16 mouse cellular contexts compared by ENCODE assay signal in genomic region chr7:44662168-44662567, GRCm38 (mm10). TPM values are rescaled to one million over a fixed set of nuclear protein-coding genes. Genes with fewer than 3 reads are reported as not detected.
A peak's percentile ranks its signal among the peaks of the same experiment; 100 is the strongest.
DNase-seq lines count a peak whose midpoint lies in the region; ATAC-seq lines count a peak whose summit lies in the region.
"Had no signal": no experiment of that assay in that cellular context is flagged by ENCODE, and none has a peak within 500 bp of the region (broad histone marks: within the 10 kb centered on the region; RNA-seq: fewer than 3 reads in every experiment).

No protein-coding gene starts in this region.

- intact Hi-C loops in gastrocnemius, postnatal 36 days (cut with DNase I): no loop called here

- H3K4me3 ChIP-seq in embryonic facial prominence, embryonic 14.5 days (ENCODE audit: low read depth, low read length): no peak overlapping the region
- no peak overlapping the region for H3K4me3 ChIP-seq in limb, embryonic 15.5 days
- no peak overlapping the region for H3K4me3 ChIP-seq in stomach, embryonic 14.5 days (ENCODE audit: low read depth, low read length)
- H3K4me3 ChIP-seq: erythroblast, embryonic 14.5 days; gastrocnemius, adult 2 months; limb, embryonic 13.5 days; megakaryocyte, embryonic 14.5 days had no signal

- H3K9ac ChIP-seq in embryonic facial prominence, embryonic 14.5 days (ENCODE audit: low read depth, low read length): no peak overlapping the region
- H3K9ac ChIP-seq in limb, embryonic 15.5 days: no peak overlapping the region
- H3K9ac ChIP-seq in stomach, embryonic 14.5 days (replicated peaks; ENCODE audit: low read depth, low read length): no peak overlapping the region
- H3K9ac ChIP-seq: limb, embryonic 13.5 days had no signal

- peak; percentile 82 for DNase-seq in embryonic facial prominence, embryonic 14.5 days (ENCODE audit: low spot score)
- peak; percentile 65 for DNase-seq in kidney, adult 18-20 months
- DNase-seq in B cell, adult 2 months: no peak
- no peak for DNase-seq in layer of hippocampus, adult 18-20 months (ENCODE audit: low spot score in 2 of 2)
- no peak for DNase-seq in gastrocnemius, postnatal 36 days
- DNase-seq: gastrocnemius, adult 2 months had no signal

- H3K27ac ChIP-seq in embryonic facial prominence, embryonic 14.5 days (replicated peaks; ENCODE audit: low read depth, low read length): peak overlapping the region; percentile 83
- H3K27ac ChIP-seq in limb, embryonic 15.5 days: no peak overlapping the region
- H3K27ac ChIP-seq in stomach, embryonic 14.5 days (ENCODE audit: low read length): peak overlapping the region; percentile 84
- H3K27ac ChIP-seq: gastrocnemius, adult 2 months; limb, embryonic 13.5 days had no signal

- H3K4me1 ChIP-seq in embryonic facial prominence, embryonic 14.5 days (ENCODE audit: control insufficient read depth, insufficient read depth, low read length): no peaks in the 10 kb centered on the region
- no peaks in the 10 kb centered on the region for H3K4me1 ChIP-seq in limb, embryonic 15.5 days
- H3K4me1 ChIP-seq in stomach, embryonic 14.5 days (ENCODE audit: control insufficient read depth, insufficient read depth, low read length): no peaks in the 10 kb centered on the region

- 8% methylated on average over 8 of the region's 8 CpGs for WGBS in embryonic facial prominence, embryonic 14.5 days
- 13% methylated on average over 8 of the region's 8 CpGs for WGBS in limb, embryonic 15.5 days
- 15% methylated on average over 8 of the region's 8 CpGs for WGBS in stomach, embryonic 14.5 days

- peak; percentile 91 for ATAC-seq in embryonic facial prominence, embryonic 14.5 days (ENCODE audit: low read depth)
- peak; percentile 25; the same call in 1 of the 2 replicates for ATAC-seq in limb, embryonic 15.5 days (ENCODE audit: insufficient number of reproducible peaks, low FRiP score, low TSS enrichment, low read depth)
- ATAC-seq in stomach, embryonic 14.5 days (ENCODE audit: insufficient number of reproducible peaks, insufficient read depth, low FRiP score, low read depth): peak; percentile 92
- ATAC-seq in erythroid progenitor cell, adult 5-6 weeks (replicated peaks; ENCODE audit: low FRiP score, poor library complexity, severe bottlenecking): no peak
- ATAC-seq: inflammation-experienced regulatory T-cells, adult 6 months had no signal

- no peaks in the 10 kb centered on the region for H3K9me3 ChIP-seq in embryonic facial prominence, embryonic 14.5 days (ENCODE audit: control insufficient read depth, low read length)
- H3K9me3 ChIP-seq in limb, embryonic 15.5 days: no peaks in the 10 kb centered on the region
- no peaks in the 10 kb centered on the region for H3K9me3 ChIP-seq in stomach, embryonic 14.5 days (ENCODE audit: control insufficient read depth, low read depth, low read length)
- H3K9me3 ChIP-seq: limb, embryonic 13.5 days had no signal

- H3K36me3 ChIP-seq in embryonic facial prominence, embryonic 14.5 days (ENCODE audit: control insufficient read depth, insufficient read depth, low read length): no peaks in the 10 kb centered on the region
- no peaks in the 10 kb centered on the region for H3K36me3 ChIP-seq in limb, embryonic 15.5 days
- H3K36me3 ChIP-seq in stomach, embryonic 14.5 days (ENCODE audit: control insufficient read depth, insufficient read depth, low read length): no peaks in the 10 kb centered on the region
- H3K36me3 ChIP-seq: G1E; limb, embryonic 13.5 days had no signal

- H3K27me3 ChIP-seq in embryonic facial prominence, embryonic 14.5 days (replicated peaks; ENCODE audit: control insufficient read depth, insufficient read depth, low read length): no peaks in the 10 kb centered on the region
- no peaks in the 10 kb centered on the region for H3K27me3 ChIP-seq in limb, embryonic 15.5 days
- H3K27me3 ChIP-seq in stomach, embryonic 14.5 days (ENCODE audit: control insufficient read depth, insufficient read depth, low read length): no peaks in the 10 kb centered on the region

- no peak overlapping the region for H3K4me2 ChIP-seq in embryonic facial prominence, embryonic 14.5 days (ENCODE audit: low read depth, low read length)
- no peak overlapping the region for H3K4me2 ChIP-seq in limb, embryonic 15.5 days
- H3K4me2 ChIP-seq in stomach, embryonic 14.5 days (replicated peaks; ENCODE audit: low read depth, low read length): peak overlapping the region; percentile 22; the same call in 1 of the 2 replicates
- H3K4me2 ChIP-seq: limb, embryonic 13.5 days had no signal

RNA-seq across cellular contexts. Expression of gene Myh14, which starts 8.5 kb away (rescaled TPM):
- 13.6 and 13.8 TPM in 2 replicates for polyA plus RNA-seq in embryonic facial prominence, embryonic 14.5 days (2014; fragmentation: Nextera tagmentation; extraction: Ambion mirVana)
- 5.4 and 6.4 TPM in 2 replicates for polyA plus RNA-seq in limb, embryonic 15.5 days (2015; fragmentation: Nextera tagmentation; extraction: Ambion mirVana)
- polyA plus RNA-seq in stomach, embryonic 14.5 days (2014; fragmentation: Nextera tagmentation; extraction: Ambion mirVana): 14.0 and 15.8 TPM in 2 replicates
- total RNA-seq in layer of hippocampus, adult 18-20 months (2021): 10 to 100 TPM; 31.4 to 33.4 TPM
- total RNA-seq in erythroid progenitor cell, adult 5-6 weeks (2015; ENCODE audit: low replicate concordance): not detected in 2 replicates
- 0.08 TPM in 1 of 2 replicates, not detected in the other for total RNA-seq in erythroid progenitor cell, adult 5-6 weeks (2017; ENCODE audit: low replicate concordance)
- total RNA-seq in gastrocnemius, postnatal 36 days (2021): 10 to 100 TPM; 22.5 to 29.7 TPM
- total RNA-seq: G1E had no signal
- polyA plus RNA-seq: G1E; inflammation-experienced regulatory T-cells, adult 6 months had no signal

RNA-seq across cellular contexts. Expression of gene Izumo2, which starts 46.4 kb away (rescaled TPM):
- polyA plus RNA-seq in embryonic facial prominence, embryonic 14.5 days (2014; fragmentation: Nextera tagmentation; extraction: Ambion mirVana): not detected in 2 replicates
- not detected in 2 replicates for polyA plus RNA-seq in limb, embryonic 15.5 days (2015; fragmentation: Nextera tagmentation; extraction: Ambion mirVana)
- polyA plus RNA-seq in stomach, embryonic 14.5 days (2014; fragmentation: Nextera tagmentation; extraction: Ambion mirVana): not detected in 2 replicates
- not detected for total RNA-seq in layer of hippocampus, adult 18-20 months (2021)
- total RNA-seq in erythroid progenitor cell, adult 5-6 weeks (2015; ENCODE audit: low replicate concordance): not detected in 2 replicates
- total RNA-seq in erythroid progenitor cell, adult 5-6 weeks (2017; ENCODE audit: low replicate concordance): not detected in 2 replicates
- not detected for total RNA-seq in gastrocnemius, postnatal 36 days (2021)
- total RNA-seq: G1E; gastrocnemius, adult 2 months had no signal
- polyA plus RNA-seq: erythroblast, embryonic 14.5 days; G1E; heart, embryonic 14.5 days; inflammation-experienced regulatory T-cells, adult 6 months; limb, embryonic 13.5 days; thymus, postnatal 0 days had no signal

Comparison
In these comparisons a context has a peak if more than half of its experiments do, and no peak if none do; other contexts are left out.
1. DNase-seq: peak in embryonic facial prominence, embryonic 14.5 days (single experiment) and kidney, adult 18-20 months (single experiment); none in B cell, adult 2 months (0 of 2), layer of hippocampus, adult 18-20 months (0 of 2) and gastrocnemius, postnatal 36 days (0 of 2).
2. RNA of gene Myh14, which starts 8.5 kb away (total RNA-seq): 31.4 to 33.4 TPM in layer of hippocampus, adult 18-20 months and 22.5 to 29.7 TPM in gastrocnemius, postnatal 36 days; 0.08 TPM in erythroid progenitor cell, adult 5-6 weeks; every median in the first group is over 10 times any median in the second.